25 mouse cellular contexts compared by ENCODE assay signal in the genomic region with DNA sequence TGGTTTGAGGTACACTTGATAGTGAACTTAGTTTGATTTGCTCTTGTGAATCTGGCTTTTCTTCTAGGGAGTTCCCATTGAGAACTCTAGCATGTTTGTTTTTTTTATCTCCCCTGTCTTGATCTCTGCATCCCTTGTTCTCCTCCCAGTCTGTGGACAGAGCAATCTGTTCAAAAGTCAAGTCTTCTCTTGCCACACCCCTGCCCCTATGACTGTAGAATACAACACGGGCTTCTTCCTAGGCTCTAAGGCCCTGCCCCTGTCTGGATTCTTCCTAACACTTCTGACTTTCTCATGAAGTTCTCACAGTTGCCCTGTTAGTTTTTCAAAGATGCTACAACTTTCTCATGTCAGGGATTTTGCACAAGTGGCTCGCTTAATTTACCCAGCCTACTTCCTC.
A peak's percentile ranks its signal among the peaks of the same experiment; 100 is the strongest.
DNase-seq lines count a peak whose midpoint lies in the region; ATAC-seq lines count a peak whose summit lies in the region.
"Had no signal": no experiment of that assay in that cellular context is flagged by ENCODE, and none has a peak within 500 bp of the region (broad histone marks: within the 10 kb centered on the region; RNA-seq: fewer than 3 reads in every experiment).

No protein-coding gene starts in this region.

- H3K9me3 ChIP-seq in intestine, embryonic 16.5 days (ENCODE audit: control insufficient read depth, low read length): no peaks in the 10 kb centered on the region
- H3K9me3 ChIP-seq: embryonic facial prominence, embryonic 13.5 days; embryonic facial prominence, embryonic 15.5 days; forebrain, embryonic 10.5 days; forebrain, embryonic 12.5 days had no signal

- peak overlapping the region; percentile 50 for H3K27ac ChIP-seq in intestine, embryonic 16.5 days (ENCODE audit: low read length)
- H3K27ac ChIP-seq: embryonic facial prominence, embryonic 13.5 days; embryonic facial prominence, embryonic 15.5 days; forebrain, embryonic 10.5 days; forebrain, embryonic 12.5 days had no signal

- no peaks in the 10 kb centered on the region for H3K27me3 ChIP-seq in intestine, embryonic 16.5 days (replicated peaks; ENCODE audit: control insufficient read depth, insufficient read depth, low read length)
- H3K27me3 ChIP-seq: embryonic facial prominence, embryonic 13.5 days; embryonic facial prominence, embryonic 15.5 days; forebrain, embryonic 12.5 days had no signal

- no peak overlapping the region for H3K4me2 ChIP-seq in intestine, embryonic 16.5 days (ENCODE audit: low read depth, low read length)
- H3K4me2 ChIP-seq: embryonic facial prominence, embryonic 13.5 days; embryonic facial prominence, embryonic 15.5 days; forebrain, embryonic 12.5 days had no signal

- ATAC-seq in intestine, embryonic 16.5 days: peak; percentile 62
- no peak for ATAC-seq in activated CD4-positive, CD25-positive, alpha-beta regulatory T cell, adult 4 months
- ATAC-seq: forebrain, embryonic 14.5 days; forebrain, embryonic 16.5 days had no signal

- peaks cover 34% of the 10 kb centered on the region for H3K4me1 ChIP-seq in intestine, embryonic 16.5 days (ENCODE audit: control insufficient read depth, insufficient read depth, low read length)

- H3K4me3 ChIP-seq in intestine, embryonic 16.5 days (ENCODE audit: low read length): no peak overlapping the region
- H3K4me3 ChIP-seq: embryonic facial prominence, embryonic 13.5 days; embryonic facial prominence, embryonic 15.5 days; erythroblast, embryonic 14.5 days; forebrain, embryonic 10.5 days; forebrain, embryonic 12.5 days had no signal

- peak; percentile 19 for DNase-seq in testis, postnatal 10 days (ENCODE audit: low spot score)
- DNase-seq in testis, postnatal 14 days (ENCODE audit: low spot score): no peak
- DNase-seq in large intestine, adult 2 months (ENCODE audit: low read depth, low spot score): peak; percentile 45
- DNase-seq in yolk sac, embryonic 10.5 days (ENCODE audit: low spot score): peak; percentile 48
- DNase-seq in left cerebral cortex, adult 11 months (ENCODE audit: low spot score): no peak
- DNase-seq in T-cell, adult 2 months (ENCODE audit: low spot score): no peak
- DNase-seq: adrenal gland, adult 2 months; adrenal gland, postnatal 10 days; adrenal gland, postnatal 25 days; cerebellum, adult 11 months; cerebellum, adult 18-20 months; cerebellum, adult 8-10 months; cerebellum, adult 9-11 months; cerebellum, postnatal 14 days; cerebellum, postnatal 36 days; embryo, embryonic 11 days had no signal

- no peak overlapping the region for H3K9ac ChIP-seq in intestine, embryonic 16.5 days (ENCODE audit: low read depth, low read length)
- H3K9ac ChIP-seq: embryonic facial prominence, embryonic 13.5 days; embryonic facial prominence, embryonic 15.5 days; forebrain, embryonic 12.5 days had no signal

- H3K36me3 ChIP-seq in intestine, embryonic 16.5 days (ENCODE audit: control insufficient read depth, insufficient read depth, low read length): no peaks in the 10 kb centered on the region
- H3K36me3 ChIP-seq: embryonic facial prominence, embryonic 13.5 days; embryonic facial prominence, embryonic 15.5 days; forebrain, embryonic 10.5 days; forebrain, embryonic 12.5 days had no signal

- 56% methylated on average over 2 of the region's 2 CpGs for WGBS in intestine, embryonic 16.5 days
- 46% methylated on average over 2 of the region's 2 CpGs for WGBS in large intestine, adult 2 months

Comparison
In these comparisons a context has a peak if more than half of its experiments do, and no peak if none do; other contexts are left out.
1. DNase-seq: peak in testis, postnatal 10 days (single experiment), large intestine, adult 2 months (single experiment) and yolk sac, embryonic 10.5 days (single experiment); none in testis, postnatal 14 days (single experiment), left cerebral cortex, adult 11 months (single experiment) and T-cell, adult 2 months (single experiment).